Mouse (Mus musculus) frontal cortex, adult 2 months (tissue): Measurements from ENCODE around the gene Grm3. TPM values are rescaled to one million over a fixed set of nuclear protein-coding genes. Genes with fewer than 3 reads are reported as not detected.

Experiments
- DNase-seq, 2 experiments: peaks; one replicate each; pipeline ENCODE4 v3.0.0; 2022; ENCODE audit warnings: low spot score in 1 of 2; ENCODE audit errors: extremely low spot score in 1 of 2
- polyA plus RNA-seq: library from polyadenylated mRNA; depleted of rRNA; stranded (reverse); fragments of >200 nt; gene quantifications from 2 replicates; pipeline ENCODE4 v1.2.3, GENCODE M21; 2012

The Grm3 gene
- polyA plus RNA-seq, 1 experiment, result 37.9 TPM

DNA sequence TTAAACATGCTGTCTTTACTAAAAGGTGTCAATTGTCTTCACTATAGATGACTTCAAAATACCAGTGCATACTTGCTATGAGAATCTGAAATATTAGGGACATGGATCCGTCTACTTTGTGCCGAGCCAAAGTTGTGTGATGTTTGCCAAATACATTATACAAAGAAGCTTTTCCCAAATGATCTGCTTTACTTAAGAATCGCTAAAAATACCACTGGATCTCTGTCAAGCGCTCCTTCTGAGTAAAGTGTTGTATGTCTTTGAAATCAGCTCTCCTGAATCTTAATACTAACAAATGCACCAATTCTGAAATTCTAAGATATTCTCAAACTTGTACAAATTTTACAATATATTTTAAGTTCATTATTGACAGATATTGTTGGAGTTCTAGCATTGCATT lies 100.6 kb downstream of the Grm3 start:
- peak in 1 of 2 experiments; percentile 29 for DNase-seq

DNA sequence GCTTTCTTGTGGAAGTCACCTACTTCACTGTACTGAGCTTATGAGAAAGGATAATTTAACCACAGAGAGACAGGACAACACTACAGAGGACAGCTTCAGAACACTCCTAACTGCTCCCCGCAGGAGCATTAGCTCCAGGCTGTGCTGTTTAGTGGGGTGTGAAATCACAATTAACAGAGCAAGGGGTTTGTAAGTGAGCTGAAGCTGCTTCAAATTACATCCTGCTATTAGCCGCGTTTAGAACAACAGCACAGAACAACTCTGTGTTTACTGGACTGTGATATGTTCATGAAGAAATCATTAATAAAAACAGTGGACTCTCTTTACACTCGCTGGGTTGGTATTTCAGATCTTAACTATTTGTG lies 101.9 kb downstream of the Grm3 start:
- no peak for DNase-seq

DNA sequence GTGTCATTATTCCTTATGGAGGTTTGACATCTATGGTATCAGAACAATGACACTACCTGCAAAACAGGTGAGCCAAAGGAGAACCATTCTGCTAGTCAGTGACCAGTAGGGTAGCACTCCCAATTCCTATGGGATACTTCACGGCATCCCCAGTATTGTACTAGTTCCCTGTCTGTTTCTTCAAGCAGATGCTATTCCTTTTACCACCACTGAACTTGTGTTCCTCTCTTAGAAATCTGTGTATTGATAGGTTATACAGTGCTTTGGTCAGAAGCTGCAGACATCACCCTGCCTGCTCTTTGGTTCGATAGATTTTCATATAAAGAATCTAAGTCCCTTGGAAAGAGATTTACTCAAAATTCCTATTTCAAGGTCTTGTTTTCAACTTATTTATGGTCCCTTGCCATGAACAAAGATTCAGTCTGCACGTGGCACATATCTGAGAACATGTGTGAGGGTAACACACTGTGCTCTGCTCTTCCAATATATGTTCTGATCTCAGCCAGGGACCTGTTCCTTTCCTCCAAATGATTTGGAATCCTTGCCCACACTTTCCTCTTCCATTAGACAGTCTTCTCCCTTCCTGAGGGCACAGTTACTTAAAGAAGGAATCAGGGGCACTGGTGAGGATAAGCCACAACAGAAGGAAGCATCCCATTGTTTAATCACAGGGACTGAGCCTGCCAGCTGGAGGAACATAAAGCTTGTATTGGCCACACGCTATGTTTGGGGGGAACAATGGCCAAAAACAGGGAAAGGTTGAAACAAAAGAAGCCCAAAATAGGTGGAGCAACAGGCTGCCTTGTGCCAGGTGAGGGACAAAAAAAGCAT lies 102.5 kb downstream of the Grm3 start:
- no peak for DNase-seq

DNA sequence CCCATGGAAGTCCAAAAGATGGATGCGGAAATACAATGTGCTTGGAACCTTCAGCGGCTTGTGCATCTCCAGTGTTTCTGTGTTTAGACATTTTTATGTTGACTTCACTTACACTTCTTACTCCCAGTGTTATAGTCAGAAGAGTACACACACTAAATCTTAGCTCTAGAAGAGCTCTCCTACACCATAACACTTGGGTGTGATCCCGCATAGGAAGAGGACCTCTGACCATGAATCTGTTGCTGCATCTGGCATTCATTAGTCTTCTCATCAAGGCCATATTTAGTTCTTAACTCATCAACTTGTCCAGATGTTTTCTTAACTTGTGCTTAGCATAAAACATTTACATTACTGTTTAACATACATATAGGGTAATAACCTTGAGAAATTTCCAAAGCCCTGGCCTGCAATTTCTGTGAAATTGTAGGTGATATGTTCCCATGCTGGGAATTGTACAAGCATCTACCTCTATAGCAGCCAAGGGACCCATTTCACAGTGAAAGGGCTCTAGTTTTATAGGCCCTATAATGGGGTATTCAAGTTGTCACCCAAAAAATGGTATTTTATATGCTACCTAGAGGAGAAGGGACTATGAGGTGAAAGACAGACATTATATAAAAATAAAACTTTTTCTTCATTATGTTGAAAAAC lies 103.4 kb downstream of the Grm3 start:
- DNase-seq, result no peak

DNA sequence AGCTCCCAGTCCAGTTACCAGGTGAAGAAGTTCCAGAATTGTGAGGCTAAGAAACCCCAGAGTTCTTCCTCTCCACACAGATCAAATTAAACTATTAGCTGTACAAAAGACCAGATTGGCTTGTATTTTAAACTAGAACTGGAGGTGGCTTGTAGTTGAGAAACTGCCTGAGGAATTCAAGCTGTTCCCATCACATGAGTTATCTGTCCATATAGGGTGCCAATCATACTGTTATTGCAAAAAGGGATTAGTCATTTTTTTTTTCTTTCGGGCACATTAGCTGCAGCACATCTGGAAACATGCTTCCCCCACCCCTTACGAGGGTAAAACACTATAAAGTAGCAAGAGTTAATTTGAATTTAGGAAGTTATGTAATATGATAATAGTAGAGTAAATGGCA lies 145.9 kb downstream of the Grm3 start:
- peak; percentile 12 to 45 for DNase-seq

DNA sequence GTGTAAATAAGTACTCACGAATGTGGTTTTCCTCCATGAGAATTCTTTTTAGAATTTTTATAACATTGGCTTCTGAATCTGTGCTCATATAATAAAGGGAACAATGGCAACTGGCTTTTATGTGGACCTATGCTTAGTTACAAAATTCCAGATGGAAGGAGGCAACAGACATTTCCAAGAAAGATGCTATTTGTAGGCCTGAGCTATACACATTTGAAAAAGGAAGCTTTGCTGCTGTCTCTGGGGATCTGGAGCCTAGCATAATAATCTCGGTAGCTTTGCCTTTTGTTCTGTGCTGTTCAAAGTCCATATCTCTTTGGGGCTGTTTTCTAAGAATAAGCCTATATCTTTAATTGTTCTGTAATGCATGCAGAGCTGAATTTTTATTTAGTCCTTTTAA lies 146.4 kb downstream of the Grm3 start:
- DNase-seq, result peak in 1 of 2 experiments; percentile 27

DNA sequence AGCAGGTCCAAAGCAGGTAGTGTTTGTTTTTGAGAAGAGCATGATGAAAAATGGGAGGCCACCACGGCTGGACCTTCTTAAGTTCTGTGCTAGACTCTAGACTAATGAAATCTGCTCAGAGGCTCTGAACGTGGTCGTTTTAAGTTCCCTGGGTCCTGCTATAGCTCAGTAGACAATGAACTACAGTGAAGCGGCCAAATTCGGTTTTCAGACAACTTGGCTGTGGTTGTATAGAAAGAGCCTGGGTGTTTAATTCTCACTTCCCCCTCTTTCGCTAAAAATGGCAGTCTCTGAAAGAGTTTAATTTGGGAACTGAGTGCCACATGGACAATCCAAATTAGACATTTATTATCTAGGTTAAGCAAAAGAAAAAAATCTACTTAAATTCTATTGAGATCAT lies 154.0 kb downstream of the Grm3 start:
- peak; percentile 73 to 77 for DNase-seq

DNA sequence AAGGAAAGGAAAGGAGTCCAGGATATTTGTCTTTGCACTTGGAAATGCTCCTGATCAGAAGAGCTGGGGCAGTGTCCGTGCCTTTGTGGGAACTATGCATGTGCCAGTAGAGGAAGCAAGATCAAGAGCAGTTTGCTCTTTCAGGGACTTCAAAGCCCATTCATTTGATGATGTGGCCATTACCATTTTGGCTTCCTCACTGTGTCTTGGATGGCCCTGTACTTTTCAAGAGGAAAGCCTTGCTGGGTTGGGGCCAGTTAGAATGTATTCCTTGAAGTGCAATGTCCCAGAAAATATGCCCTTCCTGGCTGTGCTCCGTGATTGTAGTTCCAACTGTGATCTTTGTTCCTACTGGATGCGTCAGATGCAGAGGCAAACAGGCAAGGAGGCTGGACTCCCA lies 167.3 kb downstream of the Grm3 start:
- peak; percentile 58 for DNase-seq

DNA sequence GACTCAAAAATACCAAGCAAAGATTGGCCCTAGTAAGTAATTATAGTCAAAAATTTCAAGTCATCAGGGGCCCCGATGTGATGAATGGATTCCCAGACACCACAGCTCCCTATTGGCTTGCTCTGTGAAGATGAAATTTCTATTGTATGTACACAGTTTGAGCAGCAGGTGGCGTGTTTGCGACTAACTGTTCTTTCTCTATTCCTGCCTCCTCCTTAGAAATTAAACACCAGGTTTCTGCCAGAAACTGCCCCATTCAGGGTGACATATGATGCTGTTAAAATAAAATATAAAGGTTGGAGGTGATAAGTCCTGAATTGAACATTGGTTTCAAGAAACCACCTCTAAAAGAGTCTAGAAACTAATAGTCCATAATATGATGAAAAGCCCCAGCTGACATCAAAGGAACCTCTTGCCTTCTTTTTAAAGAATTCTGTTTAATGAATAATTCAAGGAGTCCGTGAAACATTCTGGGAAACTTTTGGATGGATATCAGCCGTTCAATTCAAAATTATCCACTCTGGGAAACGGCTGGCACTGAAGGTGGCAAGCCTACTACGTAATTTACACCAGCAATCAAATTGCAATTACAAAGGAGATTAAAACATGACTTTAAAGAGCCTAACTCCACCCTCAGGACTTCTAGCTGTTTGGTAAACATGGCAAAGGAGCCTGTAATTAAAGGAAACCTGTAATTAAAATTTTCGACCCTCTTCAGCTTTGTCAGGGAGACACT lies 184.0 kb downstream of the Grm3 start:
- peak; percentile 26 to 71 for DNase-seq

DNA sequence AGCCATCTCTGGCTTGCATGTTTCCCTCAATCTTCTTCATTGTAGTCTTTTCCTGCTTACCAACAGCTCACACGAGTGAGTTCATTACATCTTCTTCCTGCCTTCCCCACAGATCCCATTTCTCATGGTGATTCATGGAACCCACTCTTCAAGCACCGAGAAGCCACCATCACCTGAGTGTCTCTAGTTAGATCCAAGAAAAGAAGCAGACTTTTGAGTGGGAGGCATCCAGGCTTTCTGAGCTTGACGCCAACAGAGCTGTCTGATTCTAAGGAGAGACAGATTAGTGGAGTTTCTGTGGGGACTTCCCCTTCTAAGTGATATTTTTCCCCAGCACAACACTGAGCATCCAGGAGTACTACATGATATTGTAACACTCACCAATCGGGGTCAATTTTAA lies 199.5 kb downstream of the Grm3 start:
- DNase-seq, result peak in 1 of 2 experiments; percentile 38

DNA sequence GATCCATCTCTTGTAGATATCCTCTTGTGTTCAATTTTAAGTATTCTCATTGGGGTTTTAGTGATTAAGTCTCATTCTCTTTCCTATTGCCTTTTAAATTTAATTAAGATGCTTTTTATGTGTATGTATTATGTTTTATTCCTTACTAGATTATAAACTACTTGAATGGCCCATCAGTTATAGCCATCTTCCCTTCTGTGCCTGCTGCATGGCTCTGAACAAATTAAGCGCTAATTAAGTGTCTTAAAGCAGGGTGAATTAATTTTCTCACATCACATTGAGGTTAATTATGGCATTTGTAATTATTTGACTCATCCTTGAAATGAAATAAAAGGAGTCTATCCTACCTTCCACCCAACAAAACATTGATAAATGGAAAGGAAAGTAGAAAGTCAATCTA lies 213.9 kb downstream of the Grm3 start:
- no peak for DNase-seq

DNA sequence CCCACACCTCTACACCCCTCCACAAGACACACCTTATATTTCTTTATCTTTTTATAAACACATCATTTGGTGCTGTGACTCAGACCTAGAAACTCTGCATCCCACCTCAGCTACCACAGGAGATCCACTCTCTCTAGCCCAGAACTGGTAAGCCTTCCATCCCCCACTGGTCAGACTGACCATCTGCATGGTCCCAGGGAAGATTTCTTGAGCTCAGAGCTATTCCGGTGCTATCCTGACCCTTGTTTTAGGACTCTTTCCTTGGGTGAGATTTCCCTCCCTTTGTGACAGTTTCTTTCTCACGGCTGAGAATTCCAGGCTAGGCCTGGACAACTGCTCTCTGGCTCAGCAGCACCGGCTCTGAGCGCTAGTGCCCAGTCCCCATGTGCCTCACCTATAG lies 227.7 kb downstream of the Grm3 start:
- DNase-seq, result no peak

DNA sequence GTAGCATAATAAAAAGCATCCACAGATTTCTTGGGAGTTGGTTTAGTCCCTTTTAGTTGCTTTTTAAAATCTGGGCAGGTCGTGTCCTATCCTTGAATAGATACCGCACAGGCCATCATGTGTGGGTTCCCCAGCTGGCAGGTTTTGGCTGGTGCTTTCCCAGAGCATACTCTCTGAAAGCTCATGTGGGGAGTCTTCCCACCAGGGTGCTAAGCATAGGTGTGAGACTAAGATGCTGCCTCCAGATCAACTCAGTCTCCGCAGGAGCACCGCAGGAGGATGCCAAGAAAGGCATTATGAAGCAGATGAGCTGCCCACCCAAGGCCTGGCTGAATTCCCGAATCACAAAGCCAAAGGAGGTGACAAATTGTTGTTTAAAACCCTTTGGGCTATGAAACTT lies 229.5 kb downstream of the Grm3 start:
- DNase-seq, result peak; percentile 84 to 90

DNA sequence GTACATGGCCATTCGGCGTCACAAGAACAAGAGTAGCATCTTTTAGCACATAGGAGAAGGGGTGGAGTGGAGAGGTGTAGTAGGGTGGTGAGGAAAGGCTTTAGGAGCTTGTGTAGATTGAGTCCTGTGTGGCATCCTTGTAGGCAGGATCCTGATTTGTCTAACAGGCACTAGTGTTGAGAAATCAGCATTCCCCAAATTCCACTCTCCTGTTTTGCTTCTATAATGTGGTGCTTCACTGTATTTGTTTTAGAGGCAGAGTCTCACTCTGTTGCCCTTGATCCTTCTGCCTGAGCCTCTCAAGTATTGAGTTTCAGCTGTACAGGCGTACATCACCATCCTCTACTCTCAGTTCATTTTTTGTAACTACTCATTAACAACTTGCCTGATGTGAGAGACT lies 247.4 kb downstream of the Grm3 start:
- no peak for DNase-seq

DNA sequence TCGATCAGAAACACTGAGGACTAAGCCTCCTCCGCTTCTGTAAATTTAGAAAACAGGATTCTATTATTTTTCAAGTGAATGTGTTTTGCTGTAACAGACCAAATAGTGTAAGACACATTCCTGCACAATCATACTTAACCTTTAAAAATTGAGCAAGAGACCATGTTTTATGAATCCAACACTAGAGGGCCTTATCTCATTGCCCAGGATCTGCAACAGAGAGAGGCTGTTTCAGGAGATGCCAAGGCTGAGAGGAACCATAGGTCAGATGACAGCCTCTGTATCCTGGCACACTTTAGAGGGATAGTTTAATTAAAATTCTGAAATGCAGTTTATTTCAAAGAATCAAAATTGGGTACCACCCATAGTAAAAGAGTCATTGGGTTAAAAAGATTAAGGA lies 271.7 kb downstream of the Grm3 start:
- DNase-seq, result peak in 1 of 2 experiments; percentile 35

DNA sequence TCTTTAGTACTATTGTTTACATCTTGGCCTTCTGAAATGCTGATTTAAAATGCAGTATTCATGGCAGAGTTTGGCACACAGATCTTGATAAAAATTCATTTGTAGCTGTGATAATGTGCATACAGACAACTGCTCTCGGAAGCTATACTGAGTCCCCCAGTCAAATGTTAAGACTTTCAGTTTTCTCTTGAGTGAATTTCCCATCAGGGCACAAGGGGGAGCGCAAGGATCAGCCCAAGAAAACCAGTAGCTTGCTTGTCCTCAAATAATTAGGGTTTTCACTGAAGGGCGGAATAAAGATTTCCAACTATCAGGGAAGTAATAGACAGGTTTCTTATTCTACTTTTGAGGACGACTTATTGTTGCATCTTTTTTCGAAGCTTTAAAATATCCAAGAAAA lies 275.4 kb downstream of the Grm3 start:
- DNase-seq, result peak; percentile 23 to 80

DNA sequence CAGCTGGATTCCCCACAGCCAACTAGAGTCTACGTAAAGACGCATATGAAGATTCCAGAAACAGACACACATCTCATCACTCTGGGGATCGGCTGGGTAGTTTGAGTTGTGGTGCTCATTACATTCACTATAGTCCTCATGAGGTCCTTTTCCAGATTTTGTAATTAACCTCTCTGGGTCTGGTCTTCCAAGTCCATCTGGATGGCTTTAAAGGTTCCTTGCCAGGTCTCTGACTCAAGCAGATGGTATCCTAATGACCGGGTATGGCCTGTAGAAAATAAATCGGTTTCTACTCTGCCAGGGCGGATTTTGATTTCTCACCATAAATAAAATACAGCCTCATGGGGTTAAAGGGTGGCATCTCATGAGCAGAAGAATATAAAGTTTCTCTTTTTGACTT lies 276.0 kb downstream of the Grm3 start:
- DNase-seq, result no peak

DNA sequence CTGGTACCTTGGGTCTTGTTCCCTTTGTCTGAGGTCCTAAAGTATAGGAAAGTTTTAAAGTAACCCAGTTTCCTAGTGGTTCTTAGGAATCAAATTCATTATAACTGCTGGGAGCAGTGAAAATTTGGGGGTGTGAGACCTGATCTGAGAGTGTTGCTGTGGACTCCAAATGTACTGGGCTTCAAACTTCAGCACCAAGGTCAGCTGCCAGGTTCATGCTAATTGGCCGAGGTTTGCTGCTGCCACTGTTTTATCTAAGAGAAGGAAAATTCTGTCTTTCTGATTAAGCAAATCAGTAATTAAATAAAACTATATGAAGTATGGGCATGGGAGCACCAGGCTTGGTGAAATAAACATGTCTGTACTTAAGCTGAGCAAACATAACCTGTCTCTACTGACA lies 278.8 kb downstream of the Grm3 start:
- no peak for DNase-seq
